Mouse (Mus musculus): Measurements from ENCODE around the gene Gak. TPM values are rescaled to one million over a fixed set of nuclear protein-coding genes. Genes with fewer than 3 reads are reported as not detected.

The Gak gene
- polyA plus RNA-seq, 1 experiment from 2014 or later = 46.7 TPM

DNA sequence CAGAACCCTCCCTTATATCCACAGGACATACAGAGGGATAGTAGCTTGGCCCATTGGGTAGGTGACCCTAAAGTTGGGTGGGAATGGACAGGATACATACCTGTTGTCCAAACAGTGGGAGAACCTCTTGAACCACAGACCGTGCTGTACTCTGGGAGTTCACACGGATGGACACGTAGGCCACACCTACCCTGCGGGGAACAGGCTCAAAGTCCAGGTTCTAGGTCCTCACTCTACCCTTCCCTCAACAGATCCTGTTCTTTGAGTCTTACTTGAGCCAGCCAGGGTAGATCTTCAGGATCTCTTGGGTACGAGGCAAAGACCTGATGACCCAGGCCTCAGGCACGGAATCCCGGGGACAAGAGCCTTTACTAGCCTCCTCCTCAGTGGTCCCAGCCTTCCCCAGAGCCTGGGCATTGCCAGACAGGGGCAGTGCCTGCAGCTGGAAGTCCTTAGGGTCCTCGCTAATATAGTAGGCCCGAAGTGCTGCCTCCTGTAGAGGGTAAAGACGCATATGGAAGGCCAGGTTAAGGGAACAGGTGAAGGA is 25.0 kb upstream of the Gak start:
- H3K36me3 ChIP-seq = peaks cover 84% of the 10 kb centered on the region
- H3K27me3 ChIP-seq = no peaks in the 10 kb centered on the region
- 93% methylated on average over 10 of the region's 10 CpGs for WGBS
- H3K4me1 ChIP-seq = peaks cover 4% of the 10 kb centered on the region
- no peaks in the 10 kb centered on the region for H3K9me3 ChIP-seq
- H3K9ac ChIP-seq = no peak overlapping the region
- no peak overlapping the region for H3K4me3 ChIP-seq
- H3K4me2 ChIP-seq = no peak overlapping the region
- H3K27ac ChIP-seq = no peak overlapping the region
- no peak for ATAC-seq (ENCODE audit: insufficient number of reproducible peaks, insufficient read depth, low FRiP score, low TSS enrichment, low read depth)

DNA sequence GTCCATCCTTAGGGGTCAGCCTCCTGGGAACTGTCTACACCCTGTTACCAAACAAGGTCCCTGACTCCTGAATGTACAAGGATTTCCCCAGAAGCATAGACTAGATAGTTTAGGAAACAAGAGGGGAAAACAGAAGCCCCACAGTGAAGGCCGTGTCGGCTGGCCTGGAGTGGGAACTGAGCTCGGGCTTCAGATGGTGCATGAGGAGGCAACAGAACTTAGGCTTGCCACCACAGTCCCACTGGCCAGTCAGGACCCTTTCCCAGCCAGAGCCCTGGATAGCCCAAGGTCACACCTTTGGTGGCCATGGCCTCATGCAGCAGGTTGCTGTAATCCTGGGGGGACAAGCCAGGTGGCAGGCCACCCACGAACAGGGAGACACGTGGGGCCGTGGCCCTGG is 23.8 kb upstream of the Gak start:
- no peaks in the 10 kb centered on the region for H3K9me3 ChIP-seq
- H3K36me3 ChIP-seq = peaks cover 95% of the 10 kb centered on the region
- no peak overlapping the region for H3K27ac ChIP-seq
- no peak overlapping the region for H3K4me3 ChIP-seq
- H3K4me2 ChIP-seq = no peak overlapping the region
- H3K9ac ChIP-seq = no peak overlapping the region
- no peaks in the 10 kb centered on the region for H3K4me1 ChIP-seq
- no peaks in the 10 kb centered on the region for H3K27me3 ChIP-seq
- no peak for ATAC-seq (ENCODE audit: insufficient number of reproducible peaks, insufficient read depth, low FRiP score, low TSS enrichment, low read depth)
- 90% methylated on average over 6 of the region's 6 CpGs for WGBS

DNA sequence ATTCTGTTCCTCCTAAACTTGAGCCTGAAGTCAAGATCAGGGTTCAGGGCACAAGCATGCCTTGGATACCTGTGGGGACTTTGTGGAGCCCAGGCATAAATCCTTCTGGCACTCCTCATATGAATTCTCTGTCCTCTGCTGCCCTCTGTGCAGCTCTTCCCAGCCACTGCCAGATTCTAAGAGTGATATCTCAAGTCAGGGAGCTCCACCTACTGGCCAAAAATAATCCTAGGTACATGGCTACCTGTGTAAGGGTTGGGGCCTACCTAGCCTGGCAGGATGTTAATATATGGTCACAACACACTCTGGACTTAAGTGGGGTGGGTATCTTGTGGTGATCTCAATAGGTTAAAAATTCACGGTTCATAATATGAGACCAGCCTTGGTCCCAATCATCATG is 22.3 kb upstream of the Gak start:
- peaks cover 96% of the 10 kb centered on the region for H3K36me3 ChIP-seq
- no peak for ATAC-seq (ENCODE audit: insufficient number of reproducible peaks, insufficient read depth, low FRiP score, low TSS enrichment, low read depth)
- no peak overlapping the region for H3K4me3 ChIP-seq
- no peaks in the 10 kb centered on the region for H3K4me1 ChIP-seq
- H3K9me3 ChIP-seq = no peaks in the 10 kb centered on the region
- WGBS = 48% methylated on average over 1 of the region's 1 CpGs
- H3K27ac ChIP-seq = no peak overlapping the region
- H3K4me2 ChIP-seq = no peak overlapping the region
- no peaks in the 10 kb centered on the region for H3K27me3 ChIP-seq
- H3K9ac ChIP-seq = no peak overlapping the region

DNA sequence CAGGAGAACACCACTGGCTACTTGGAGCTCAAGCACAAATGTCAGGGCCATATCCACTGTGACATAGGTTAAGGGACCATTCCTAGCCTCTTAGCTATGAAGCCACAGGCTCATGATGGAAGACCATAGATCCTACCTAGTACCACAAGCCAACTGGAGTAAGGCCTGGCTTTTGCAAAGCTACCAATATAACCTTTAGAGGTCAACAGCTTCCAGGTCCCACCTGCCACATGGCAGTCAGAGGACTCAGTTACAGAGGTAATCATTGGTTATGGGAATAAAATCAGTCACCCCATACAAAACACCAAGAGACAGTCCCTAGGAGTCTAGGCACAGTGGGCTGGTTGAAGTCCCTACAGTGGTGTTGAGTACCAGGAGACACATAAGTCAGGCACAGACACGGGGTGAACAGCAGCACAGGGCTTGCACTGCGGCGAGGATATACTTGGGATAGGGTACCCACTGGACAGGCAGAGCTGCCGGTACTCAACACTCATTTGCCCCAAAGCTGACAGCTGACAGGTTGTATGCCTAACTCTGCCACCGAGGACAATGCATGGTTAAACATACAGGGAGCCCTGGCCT is 21.7 kb upstream of the Gak start:
- no peak overlapping the region for H3K4me3 ChIP-seq
- peaks cover 97% of the 10 kb centered on the region for H3K36me3 ChIP-seq
- WGBS = 84% methylated on average over 5 of the region's 5 CpGs
- no peak overlapping the region for H3K9ac ChIP-seq
- no peak overlapping the region for H3K4me2 ChIP-seq
- no peak for ATAC-seq (ENCODE audit: insufficient number of reproducible peaks, insufficient read depth, low FRiP score, low TSS enrichment, low read depth)
- H3K27ac ChIP-seq = no peak overlapping the region
- no peaks in the 10 kb centered on the region for H3K27me3 ChIP-seq
- no peaks in the 10 kb centered on the region for H3K4me1 ChIP-seq
- H3K9me3 ChIP-seq = no peaks in the 10 kb centered on the region

DNA sequence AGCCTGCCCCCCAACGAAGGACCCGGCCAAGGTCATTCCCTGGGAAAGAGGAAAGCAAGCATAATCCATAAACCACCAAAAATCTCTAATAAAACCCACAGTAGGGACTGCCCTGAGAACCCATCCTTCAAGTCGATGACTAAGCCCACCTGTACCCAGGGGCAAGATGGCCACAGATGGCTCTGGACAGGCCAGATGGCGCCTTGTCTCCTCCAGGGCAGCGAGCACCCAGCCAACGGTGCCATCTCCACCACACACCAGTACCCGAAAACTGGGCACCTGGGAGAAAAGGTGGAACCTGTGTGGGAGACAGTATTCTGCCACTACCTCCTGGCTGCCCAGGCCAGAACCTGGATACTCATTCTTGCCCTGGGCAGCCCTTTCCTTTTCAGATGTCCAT is 20.8 kb upstream of the Gak start:
- no peak for ATAC-seq (ENCODE audit: insufficient number of reproducible peaks, insufficient read depth, low FRiP score, low TSS enrichment, low read depth)
- no peak overlapping the region for H3K4me3 ChIP-seq
- H3K9ac ChIP-seq = no peak overlapping the region
- H3K4me2 ChIP-seq = no peak overlapping the region
- H3K27me3 ChIP-seq = no peaks in the 10 kb centered on the region
- no peak overlapping the region for H3K27ac ChIP-seq
- no peaks in the 10 kb centered on the region for H3K4me1 ChIP-seq
- H3K36me3 ChIP-seq = peaks cover 97% of the 10 kb centered on the region
- H3K9me3 ChIP-seq = no peaks in the 10 kb centered on the region
- WGBS = 88% methylated on average over 7 of the region's 7 CpGs

DNA sequence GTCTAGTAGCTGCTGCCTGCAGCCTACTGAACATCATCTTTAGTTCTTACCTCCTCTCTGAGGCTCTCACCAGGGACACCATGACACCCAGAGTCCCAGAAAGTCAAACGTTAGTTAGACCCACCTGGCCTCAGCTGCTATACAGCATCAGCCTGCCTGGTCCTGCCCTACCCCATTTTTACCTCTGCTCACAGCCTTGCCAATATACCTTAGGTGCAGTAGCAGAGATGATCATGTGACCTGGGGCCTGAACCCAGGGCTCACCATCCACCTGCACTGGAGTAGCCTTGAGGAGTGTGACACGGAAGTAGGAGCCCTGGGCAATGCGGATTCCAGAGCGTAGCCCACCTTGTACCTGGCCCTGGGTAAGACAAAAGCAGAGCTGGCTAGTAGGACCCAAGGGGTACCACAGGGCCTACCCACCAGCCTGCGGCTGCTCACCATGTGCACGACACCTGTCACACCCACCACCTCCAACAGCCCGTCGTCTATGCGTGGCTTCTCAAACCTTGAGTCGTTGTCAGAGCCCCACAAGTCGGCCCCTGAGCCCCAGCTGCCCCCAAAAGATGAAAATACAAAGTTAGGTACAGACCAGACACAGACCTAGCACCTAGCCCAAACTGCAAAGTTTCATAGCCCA is 19.5 kb upstream of the Gak start:
- no peak overlapping the region for H3K27ac ChIP-seq
- H3K27me3 ChIP-seq = no peaks in the 10 kb centered on the region
- WGBS = 89% methylated on average over 11 of the region's 11 CpGs
- no peaks in the 10 kb centered on the region for H3K9me3 ChIP-seq
- no peak overlapping the region for H3K9ac ChIP-seq
- no peaks in the 10 kb centered on the region for H3K4me1 ChIP-seq
- H3K4me2 ChIP-seq = no peak overlapping the region
- H3K4me3 ChIP-seq = no peak overlapping the region
- no peak for ATAC-seq (ENCODE audit: insufficient number of reproducible peaks, insufficient read depth, low FRiP score, low TSS enrichment, low read depth)
- peaks cover 94% of the 10 kb centered on the region for H3K36me3 ChIP-seq

DNA sequence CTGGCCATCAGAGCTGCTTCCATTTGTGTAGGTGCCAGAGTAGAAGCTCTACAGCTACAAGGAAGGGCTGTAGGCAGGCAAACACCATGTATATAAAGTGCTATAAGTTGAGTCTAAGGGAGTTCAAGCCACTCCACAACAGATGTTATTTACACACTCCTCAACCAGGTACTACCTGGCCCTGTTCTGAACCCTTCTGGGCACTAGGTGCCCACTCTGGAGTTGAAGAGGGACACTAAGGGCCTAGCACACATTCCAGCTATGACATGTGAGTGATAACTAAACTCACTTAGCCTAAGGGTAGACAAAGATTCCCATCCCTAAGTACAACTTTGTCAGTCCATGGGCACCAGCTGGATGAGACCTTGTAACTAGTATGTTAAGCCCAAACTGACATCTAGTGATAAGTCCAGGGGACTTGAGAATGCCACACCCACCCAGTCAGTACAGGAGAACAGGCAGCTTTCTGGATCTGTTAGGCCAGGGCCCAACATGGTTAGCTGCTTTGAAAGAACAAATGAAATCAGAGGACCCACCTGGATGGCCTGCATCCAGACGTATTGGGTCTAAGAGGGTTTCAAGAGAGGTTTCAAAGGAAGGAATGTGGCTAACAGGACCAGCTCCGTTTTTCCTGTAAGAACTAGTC is 18.4 kb upstream of the Gak start:
- WGBS = 83% methylated on average over 2 of the region's 2 CpGs
- ATAC-seq (ENCODE audit: insufficient number of reproducible peaks, insufficient read depth, low FRiP score, low TSS enrichment, low read depth) = no peak
- H3K4me1 ChIP-seq = no peaks in the 10 kb centered on the region
- no peaks in the 10 kb centered on the region for H3K27me3 ChIP-seq
- H3K36me3 ChIP-seq = peaks cover 92% of the 10 kb centered on the region
- H3K4me3 ChIP-seq = no peak overlapping the region
- no peaks in the 10 kb centered on the region for H3K9me3 ChIP-seq
- no peak overlapping the region for H3K9ac ChIP-seq
- H3K27ac ChIP-seq = no peak overlapping the region
- H3K4me2 ChIP-seq = no peak overlapping the region

DNA sequence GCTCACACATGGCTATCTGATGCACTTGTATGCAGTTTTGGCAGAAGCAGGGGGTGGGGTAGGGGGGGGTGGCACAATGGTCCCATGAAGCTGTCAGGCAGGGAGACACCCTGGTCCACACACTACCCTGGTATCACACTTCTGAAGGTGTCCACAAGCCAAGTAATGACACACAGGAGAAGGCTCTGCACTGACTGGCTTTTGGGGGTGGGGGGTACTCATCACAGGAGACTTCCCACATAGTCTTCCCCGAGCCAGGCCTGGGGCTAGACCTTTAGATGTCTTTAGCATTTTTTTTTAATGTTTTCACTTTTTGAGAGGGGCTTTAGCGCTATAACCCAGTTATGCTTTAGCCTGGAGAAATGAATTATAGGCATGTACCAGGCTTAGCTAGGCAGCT is 17.8 kb upstream of the Gak start:
- no peaks in the 10 kb centered on the region for H3K27me3 ChIP-seq
- H3K36me3 ChIP-seq = peaks cover 92% of the 10 kb centered on the region
- 84% methylated on average over 2 of the region's 2 CpGs for WGBS
- no peak for ATAC-seq (ENCODE audit: insufficient number of reproducible peaks, insufficient read depth, low FRiP score, low TSS enrichment, low read depth)
- no peaks in the 10 kb centered on the region for H3K4me1 ChIP-seq
- no peak overlapping the region for H3K9ac ChIP-seq
- no peak overlapping the region for H3K27ac ChIP-seq
- H3K9me3 ChIP-seq = no peaks in the 10 kb centered on the region
- H3K4me2 ChIP-seq = no peak overlapping the region
- H3K4me3 ChIP-seq = no peak overlapping the region

DNA sequence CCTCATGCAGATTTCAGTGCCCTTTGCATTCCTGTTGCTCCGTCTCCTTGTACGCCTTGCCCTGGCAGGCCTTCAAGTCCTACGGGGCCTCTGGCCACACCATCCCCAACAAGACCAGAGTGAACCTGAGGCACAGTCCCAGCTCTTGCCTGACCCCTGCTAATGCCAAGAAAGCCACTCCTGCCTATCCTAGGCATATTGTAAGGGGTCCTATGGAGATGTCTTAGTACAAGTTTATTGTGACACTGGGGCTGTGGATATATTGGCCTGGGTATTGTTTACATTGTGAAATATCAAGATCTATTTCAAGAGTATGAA is 16.7 kb upstream of the Gak start:
- no peak overlapping the region for H3K9ac ChIP-seq
- peaks cover 87% of the 10 kb centered on the region for H3K36me3 ChIP-seq
- no peaks in the 10 kb centered on the region for H3K9me3 ChIP-seq
- no peak overlapping the region for H3K4me3 ChIP-seq
- WGBS = 89% methylated on average over 3 of the region's 3 CpGs
- H3K27me3 ChIP-seq = no peaks in the 10 kb centered on the region
- no peak overlapping the region for H3K27ac ChIP-seq
- no peaks in the 10 kb centered on the region for H3K4me1 ChIP-seq
- H3K4me2 ChIP-seq = no peak overlapping the region
- no peak for ATAC-seq (ENCODE audit: insufficient number of reproducible peaks, insufficient read depth, low FRiP score, low TSS enrichment, low read depth)

DNA sequence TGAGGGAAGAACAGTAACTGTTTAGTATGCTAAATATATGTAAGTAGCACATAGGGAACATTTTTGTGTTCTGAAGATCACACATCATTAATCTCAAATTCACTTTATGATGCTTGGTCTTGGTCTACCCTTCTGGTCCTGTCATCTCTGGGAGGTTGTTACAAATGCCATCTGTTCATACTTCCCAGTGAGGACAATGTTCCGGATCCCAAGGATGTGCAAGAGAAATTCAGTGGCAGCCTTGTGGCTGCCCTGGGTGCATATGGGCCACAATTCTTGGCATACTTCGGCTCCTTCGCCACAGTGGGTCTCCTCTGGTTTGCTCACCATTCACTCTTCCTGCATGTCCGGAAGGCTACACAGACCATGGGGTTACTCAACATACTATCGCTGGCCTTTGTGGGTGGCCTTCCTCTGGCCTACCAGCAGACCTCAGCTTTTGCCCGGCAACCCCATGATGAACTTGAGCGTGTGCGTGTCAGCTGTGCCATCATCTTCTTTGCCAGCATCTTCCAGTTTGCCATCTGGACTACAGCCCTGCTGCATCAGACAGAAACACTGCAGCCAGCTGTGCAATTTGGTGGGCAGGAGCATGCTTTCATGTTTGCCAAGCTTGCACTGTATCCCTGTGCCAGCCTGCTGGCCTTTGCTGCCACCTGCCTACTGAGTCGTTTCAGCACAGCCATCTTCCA is 16.2 kb upstream of the Gak start:
- Histone ChIP-seq H3K27me3 (no peaks in the 10 kb centered on the region), H3K4me3 (no peak overlapping the region), H3K9ac (no peak overlapping the region), H3K4me1 (no peaks in the 10 kb centered on the region), H3K4me2 (no peak overlapping the region), H3K9me3 (no peaks in the 10 kb centered on the region), H3K36me3 (peaks cover 82% of the 10 kb centered on the region), H3K27ac (no peak overlapping the region)
- WGBS = 86% methylated on average over 9 of the region's 9 CpGs
- no peak for ATAC-seq (ENCODE audit: insufficient number of reproducible peaks, insufficient read depth, low FRiP score, low TSS enrichment, low read depth)

DNA sequence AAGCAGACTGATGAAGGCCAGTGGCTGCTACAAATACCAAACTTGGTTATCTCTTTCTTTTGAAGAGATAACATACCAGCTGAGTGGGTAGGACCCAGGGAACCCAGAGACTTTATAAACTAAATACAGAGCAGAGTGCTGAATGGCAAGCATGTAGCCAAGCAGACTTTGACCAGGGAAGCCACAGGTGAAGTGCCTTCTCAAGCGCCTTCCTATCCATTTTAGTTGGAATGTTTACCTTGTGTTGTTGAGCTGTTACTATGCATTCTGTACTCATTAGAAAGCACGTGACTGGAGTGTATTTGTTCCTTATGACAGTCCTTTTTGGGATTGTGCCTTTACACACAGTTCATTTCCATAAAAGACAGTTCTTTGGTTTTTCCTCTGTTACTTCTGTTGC is 14.1 kb upstream of the Gak start:
- Histone ChIP-seq H3K4me3 (no peak overlapping the region), H3K27me3 (no peaks in the 10 kb centered on the region), H3K9me3 (no peaks in the 10 kb centered on the region), H3K9ac (no peak overlapping the region), H3K4me2 (no peak overlapping the region), H3K36me3 (peaks cover 61% of the 10 kb centered on the region), H3K4me1 (no peaks in the 10 kb centered on the region; the same call in 1 of the 2 replicates), H3K27ac (no peak overlapping the region)
- no peak for ATAC-seq (ENCODE audit: insufficient number of reproducible peaks, insufficient read depth, low FRiP score, low TSS enrichment, low read depth)
- 76% methylated on average over 2 of the region's 2 CpGs for WGBS

DNA sequence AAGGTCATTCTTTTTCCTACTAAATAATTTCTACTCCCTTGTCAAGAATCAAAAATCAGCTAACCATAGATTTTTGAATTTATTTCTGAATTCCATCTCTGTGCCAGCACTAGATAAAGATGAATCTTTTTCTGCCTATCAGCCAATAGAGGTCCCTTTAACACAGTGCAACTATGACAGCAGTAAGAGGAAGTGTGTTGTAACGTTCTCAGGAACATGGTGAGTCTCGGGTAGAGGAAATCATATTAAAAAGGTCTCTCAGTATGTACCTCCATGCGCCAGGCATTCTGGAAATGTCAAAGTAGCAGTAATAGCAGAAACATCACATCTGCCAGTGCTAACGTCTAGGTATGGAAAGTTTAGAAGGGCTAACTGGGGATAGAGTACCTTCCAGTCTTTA is 6.6 kb upstream of the Gak start:
- peaks cover 8% of the 10 kb centered on the region; the same call in 1 of the 2 replicates for H3K36me3 ChIP-seq
- no peaks in the 10 kb centered on the region; the same call in 1 of the 2 replicates for H3K4me1 ChIP-seq
- 66% methylated on average over 4 of the region's 4 CpGs for WGBS
- ATAC-seq (ENCODE audit: insufficient number of reproducible peaks, insufficient read depth, low FRiP score, low TSS enrichment, low read depth) = no peak
- H3K27ac ChIP-seq = no peak overlapping the region
- no peaks in the 10 kb centered on the region for H3K9me3 ChIP-seq
- H3K4me3 ChIP-seq = no peak overlapping the region
- H3K9ac ChIP-seq = no peak overlapping the region
- no peaks in the 10 kb centered on the region for H3K27me3 ChIP-seq
- H3K4me2 ChIP-seq = no peak overlapping the region

All from embryonic facial prominence, embryonic 13.5 days (tissue).